Mouse (Mus musculus) embryonic facial prominence, embryonic 11.5 days (tissue): Measurements from ENCODE around the gene Tnni2. TPM values are rescaled to one million over a fixed set of nuclear protein-coding genes. Genes with fewer than 3 reads are reported as not detected.
A peak's percentile ranks its signal among the peaks of the same experiment; 100 is the strongest.

Experiments used
- ATAC-seq: fragments of 200-750 bp; cut with Nextera tagmentation; replicated peaks from 2 replicates; pipeline ENCODE4 v1.8.0; 2017; ENCODE audit warnings: low read depth; ENCODE audit not compliant: insufficient number of reproducible peaks, low FRiP score, low TSS enrichment
- DNase-seq: peaks from one replicate; pipeline ENCODE4 v3.0.0-alpha.2; 2015; ENCODE audit warnings: low spot score
- H3K27ac ChIP-seq: fragments of 300-500 bp; sonication (generic); replicated peaks from 2 replicates; pipeline ENCODE4 v1.5.1; 2014; ENCODE audit warnings: mild to moderate bottlenecking, low read depth, low read length, control low read depth
- H3K27me3 ChIP-seq: fragments of 300-500 bp; sonication (generic); 2 replicates; pipeline ENCODE4 v1.6.1; 2014; ENCODE audit warnings: mild to moderate bottlenecking, low read length, moderate library complexity, mixed read lengths; ENCODE audit not compliant: control insufficient read depth, insufficient read depth
- H3K36me3 ChIP-seq: fragments of 300-500 bp; sonication (generic); replicated peaks from 2 replicates; pipeline ENCODE4 v1.6.1; 2014; ENCODE audit warnings: low read depth, mild to moderate bottlenecking, low read length, moderate library complexity, mixed read lengths; ENCODE audit not compliant: control insufficient read depth, insufficient read depth
- H3K4me1 ChIP-seq: fragments of 300-500 bp; sonication (generic); 2 replicates; pipeline ENCODE4 v1.6.1; 2014; ENCODE audit warnings: low read length, mixed read lengths; ENCODE audit not compliant: control insufficient read depth, insufficient read depth
- H3K4me2 ChIP-seq: fragments of 300-500 bp; sonication (generic); 2 replicates; pipeline ENCODE4 v1.6.1; 2014; ENCODE audit warnings: low read depth, mild to moderate bottlenecking, control low read depth, low read length, moderate library complexity
- H3K4me3 ChIP-seq: fragments of 300-500 bp; sonication (generic); 2 replicates; pipeline ENCODE4 v1.5.1; 2014; ENCODE audit warnings: low read depth, low read length, control low read depth
- H3K9ac ChIP-seq: fragments of 300-500 bp; sonication (generic); replicated peaks from 2 replicates; pipeline ENCODE4 v1.6.1; 2014; ENCODE audit warnings: mild to moderate bottlenecking, control low read depth, low read length
- H3K9me3 ChIP-seq: fragments of 300-500 bp; sonication (generic); replicated peaks from 2 replicates; pipeline ENCODE4 v1.6.1; 2016; ENCODE audit warnings: mild to moderate bottlenecking, low read length, inconsistent platforms, mixed read lengths; ENCODE audit not compliant: control insufficient read depth
- WGBS: fragments of 180-500 bp; shearing (Covaris S2); extraction: QIAGEN DNeasy Blood & Tissue Kit; methylation state at CpG from one replicate; pipeline ENCODE4 v1.1.7; 2014; 5-methylcytosine and 5-hydroxymethylcytosine counted together
- polyA plus RNA-seq: library from polyadenylated mRNA; unstranded; fragments of >200 nt; fragmentation: Nextera tagmentation; extraction: Ambion mirVana; gene quantifications from 2 replicates; pipeline ENCODE4 v1.2.1, GENCODE M21; 2014

Gene Tnni2
- polyA plus RNA-seq, 1 experiment from 2014 or later, result 2.7 TPM

GRCm38 (mm10) chr7:142416225-142416624 is 25.4 kb upstream of the Tnni2 start:
- no peak overlapping the region for H3K4me2 ChIP-seq
- no peak overlapping the region for H3K9ac ChIP-seq
- no peaks in the 10 kb centered on the region for H3K36me3 ChIP-seq
- H3K9me3 ChIP-seq, result no peaks in the 10 kb centered on the region
- ATAC-seq (no peak), DNase-seq (no peak)
- H3K4me1 ChIP-seq, result no peaks in the 10 kb centered on the region
- 73% methylated on average over 3 of the region's 3 CpGs for WGBS
- no peaks in the 10 kb centered on the region for H3K27me3 ChIP-seq
- H3K27ac ChIP-seq, result no peak overlapping the region
- H3K4me3 ChIP-seq, result no peak overlapping the region

GRCm38 (mm10) chr7:142418027-142418426 is 23.6 kb upstream of the Tnni2 start:
- Histone ChIP-seq H3K27ac (no peak overlapping the region), H3K4me2 (no peak overlapping the region), H3K36me3 (no peaks in the 10 kb centered on the region), H3K9me3 (no peaks in the 10 kb centered on the region), H3K4me1 (no peaks in the 10 kb centered on the region), H3K27me3 (no peaks in the 10 kb centered on the region), H3K4me3 (no peak overlapping the region), H3K9ac (no peak overlapping the region)
- 99% methylated on average over 2 of the region's 2 CpGs for WGBS
- DNase-seq, result no peak
- ATAC-seq, result no peak

- no peak for DNase-seq
- Histone ChIP-seq H3K27ac (no peak overlapping the region), H3K4me1 (no peaks in the 10 kb centered on the region), H3K27me3 (no peaks in the 10 kb centered on the region), H3K36me3 (no peaks in the 10 kb centered on the region), H3K9ac (no peak overlapping the region), H3K9me3 (no peaks in the 10 kb centered on the region), H3K4me2 (no peak overlapping the region), H3K4me3 (no peak overlapping the region)
- no peak for ATAC-seq
- 91% methylated on average over 8 of the region's 8 CpGs for WGBS
Measured at GRCm38 (mm10) chr7:142418679-142419078, 22.9 kb upstream of the Tnni2 start.

DNA sequence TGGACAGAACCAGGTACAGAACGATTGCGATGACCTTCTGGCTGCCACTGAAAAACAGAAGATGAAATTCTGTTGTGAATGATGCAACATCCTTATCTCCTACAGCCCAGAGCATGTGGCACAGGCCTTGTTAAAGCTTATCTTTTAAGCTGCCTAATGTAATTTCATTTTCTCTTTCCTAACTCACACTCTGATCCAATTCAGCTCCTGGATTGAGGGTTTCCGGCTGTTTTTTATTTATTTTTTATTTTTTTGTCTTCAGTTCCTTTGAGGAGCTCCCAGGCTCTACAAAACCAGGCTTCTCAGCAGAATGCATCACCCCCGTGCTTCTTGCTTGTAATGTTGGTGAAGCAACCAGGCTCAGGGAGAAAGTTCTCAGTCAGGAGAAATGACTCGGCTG is 21.7 kb upstream of the Tnni2 start:
- H3K27me3 ChIP-seq, result no peaks in the 10 kb centered on the region
- no peaks in the 10 kb centered on the region for H3K9me3 ChIP-seq
- H3K4me2 ChIP-seq, result no peak overlapping the region
- H3K27ac ChIP-seq, result no peak overlapping the region
- no peaks in the 10 kb centered on the region for H3K4me1 ChIP-seq
- H3K36me3 ChIP-seq, result no peaks in the 10 kb centered on the region
- no peak for ATAC-seq
- H3K9ac ChIP-seq, result no peak overlapping the region
- 82% methylated on average over 5 of the region's 5 CpGs for WGBS
- H3K4me3 ChIP-seq, result no peak overlapping the region
- no peak for DNase-seq

GRCm38 (mm10) chr7:142421826-142422225 is 19.8 kb upstream of the Tnni2 start:
- H3K36me3 ChIP-seq, result no peaks in the 10 kb centered on the region
- H3K4me1 ChIP-seq, result no peaks in the 10 kb centered on the region
- H3K27ac ChIP-seq, result no peak overlapping the region
- DNase-seq (no peak), ATAC-seq (no peak)
- no peak overlapping the region for H3K4me2 ChIP-seq
- H3K4me3 ChIP-seq, result no peak overlapping the region
- WGBS, result 70% methylated on average over 2 of the region's 2 CpGs
- H3K27me3 ChIP-seq, result no peaks in the 10 kb centered on the region
- H3K9ac ChIP-seq, result no peak overlapping the region
- H3K9me3 ChIP-seq, result no peaks in the 10 kb centered on the region

GRCm38 (mm10) chr7:142425641-142426213 is 15.9 kb upstream of the Tnni2 start:
- 60% methylated on average over 11 of the region's 11 CpGs for WGBS
- Histone ChIP-seq H3K4me2 (no peak overlapping the region), H3K4me1 (no peaks in the 10 kb centered on the region), H3K9me3 (no peaks in the 10 kb centered on the region), H3K27me3 (no peaks in the 10 kb centered on the region), H3K36me3 (no peaks in the 10 kb centered on the region), H3K4me3 (no peak overlapping the region), H3K9ac (no peak overlapping the region; the same call in 1 of the 2 replicates), H3K27ac (no peak overlapping the region)
- DNase-seq (peak; percentile 19), ATAC-seq (no peak)

DNA sequence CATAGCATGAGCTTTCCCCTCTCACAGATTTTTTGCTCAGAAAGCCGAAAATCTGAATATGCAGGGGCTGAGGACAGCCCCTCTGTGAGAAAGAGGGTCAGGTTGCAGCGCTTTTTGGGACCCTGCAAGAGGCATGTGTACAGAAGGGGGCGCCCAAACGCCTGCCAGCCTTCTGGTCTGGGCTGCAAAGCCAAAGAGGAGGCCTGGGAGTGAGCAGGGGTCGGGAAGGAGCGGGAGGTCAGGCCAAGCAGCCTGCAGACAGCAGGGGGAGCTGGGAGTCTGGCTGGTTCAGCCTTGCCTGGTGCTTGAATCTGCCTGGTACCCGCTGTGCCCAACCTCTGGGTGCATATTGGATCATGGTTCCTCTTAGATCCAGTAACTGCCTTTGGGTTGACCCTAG is 13.4 kb upstream of the Tnni2 start:
- H3K9ac ChIP-seq, result no peak overlapping the region
- ATAC-seq (no peak), DNase-seq (peak; percentile 80)
- H3K4me2 ChIP-seq, result no peak overlapping the region
- H3K36me3 ChIP-seq, result no peaks in the 10 kb centered on the region
- no peak overlapping the region for H3K27ac ChIP-seq
- no peaks in the 10 kb centered on the region for H3K4me1 ChIP-seq
- no peak overlapping the region for H3K4me3 ChIP-seq
- H3K9me3 ChIP-seq, result no peaks in the 10 kb centered on the region
- no peaks in the 10 kb centered on the region for H3K27me3 ChIP-seq
- under 1% methylated on average over 7 of the region's 7 CpGs for WGBS

GRCm38 (mm10) chr7:142430160-142430678 is 11.4 kb upstream of the Tnni2 start:
- H3K4me1 ChIP-seq, result no peaks in the 10 kb centered on the region
- H3K4me3 ChIP-seq, result no peak overlapping the region
- H3K27me3 ChIP-seq, result no peaks in the 10 kb centered on the region
- ATAC-seq, result peak; percentile 25
- H3K4me2 ChIP-seq, result no peak overlapping the region
- WGBS, result 67% methylated on average over 12 of the region's 12 CpGs
- 0 out of 2 replicates have a peak overlapping the region, but pooled peaks have one; percentile 35 for H3K27ac ChIP-seq
- H3K36me3 ChIP-seq, result no peaks in the 10 kb centered on the region
- no peak for DNase-seq
- H3K9ac ChIP-seq, result no peak overlapping the region
- no peaks in the 10 kb centered on the region for H3K9me3 ChIP-seq
